Mouse (Mus musculus) midbrain, postnatal 0 days (tissue): ENCODE results near the gene Nat14. TPM values are rescaled to one million over a fixed set of nuclear protein-coding genes. Genes with fewer than 3 reads are reported as not detected.
A peak's percentile ranks its signal among the peaks of the same experiment; 100 is the strongest.

ENCODE experiments used
- ATAC-seq: fragments of 200-750 bp; cut with Nextera tagmentation; 2 replicates; pipeline ENCODE4 v1.8.0; 2017; ENCODE audit warnings: moderate number of reproducible peaks, mild to moderate bottlenecking, moderate TSS enrichment, moderate library complexity; ENCODE audit not compliant: low FRiP score
- DNase-seq: peaks from one replicate; pipeline ENCODE4 v3.0.0-alpha.2; 2015; ENCODE audit warnings: low spot score
- H3K27ac ChIP-seq: fragments of 300-500 bp; sonication (generic); 2 replicates; pipeline ENCODE4 v1.5.1; 2014; ENCODE audit warnings: low read depth, mild to moderate bottlenecking, low read length, mixed read lengths
- H3K27me3 ChIP-seq: fragments of 300-500 bp; sonication (generic); 2 replicates; pipeline ENCODE4 v1.6.1; 2014; ENCODE audit warnings: low read length, control low read depth, mixed read lengths; ENCODE audit not compliant: insufficient read depth
- H3K36me3 ChIP-seq: fragments of 300-500 bp; sonication (generic); 2 replicates; pipeline ENCODE4 v1.6.1; 2014; ENCODE audit warnings: low read length, control low read depth, mixed read lengths; ENCODE audit not compliant: insufficient read depth
- H3K4me1 ChIP-seq: fragments of 300-500 bp; sonication (generic); 2 replicates; pipeline ENCODE4 v1.6.1; 2014; ENCODE audit warnings: mild to moderate bottlenecking, control low read depth, antibody characterized with exemption, low read length, mixed read lengths; ENCODE audit not compliant: insufficient read depth
- H3K4me2 ChIP-seq: fragments of 300-500 bp; sonication (generic); 2 replicates; pipeline ENCODE4 v1.6.1; 2014; ENCODE audit warnings: low read depth, mild to moderate bottlenecking, low read length, mixed read lengths; ENCODE audit not compliant: poor library complexity, severe bottlenecking
- H3K4me3 ChIP-seq: fragments of 300-500 bp; sonication (generic); 2 replicates; pipeline ENCODE4 v1.5.1; 2014; ENCODE audit warnings: low read depth, mild to moderate bottlenecking, low read length, moderate library complexity
- H3K9ac ChIP-seq: fragments of 300-500 bp; sonication (generic); replicated peaks from 2 replicates; pipeline ENCODE4 v1.6.1; 2014; ENCODE audit warnings: mild to moderate bottlenecking, low read length, moderate library complexity, mixed read lengths; ENCODE audit not compliant: poor library complexity, severe bottlenecking
- H3K9me3 ChIP-seq: fragments of 300-500 bp; sonication (generic); 2 replicates; pipeline ENCODE4 v1.6.1; 2016; ENCODE audit warnings: low read length, control low read depth
- CTCF ChIP-seq: IDR thresholded peaks from 2 replicates; pipeline ENCODE4 v1.5.1; 2016; ENCODE audit warnings: antibody characterized with exemption, mild to moderate bottlenecking
- WGBS: fragments of 180-500 bp; shearing (Covaris S2); extraction: QIAGEN DNeasy Blood & Tissue Kit; methylation state at CpG from one replicate; pipeline ENCODE4 v1.1.7; 2014; 5-methylcytosine and 5-hydroxymethylcytosine counted together
- polyA plus RNA-seq: library from polyadenylated mRNA; unstranded; fragments of >200 nt; fragmentation: Nextera tagmentation; extraction: Ambion mirVana; gene quantifications from 2 replicates; pipeline ENCODE4 v1.2.1, GENCODE M21; 2015
- total RNA-seq: library from RNA; depleted of rRNA; stranded (reverse); fragments of >200 nt; gene quantifications from 2 replicates; pipeline ENCODE4 v1.2.3, GENCODE M21; 2014

The Nat14 gene
- total and polyA plus RNA-seq, 2 experiments from 2014 or later = 35.9 to 49.7 TPM

GRCm38 (mm10) chr7:4934160-4934914 lies 12.5 kb downstream of the Nat14 start:
- no peaks in the 10 kb centered on the region for H3K9me3 ChIP-seq
- no peak for ATAC-seq
- H3K9ac ChIP-seq = no peak overlapping the region
- no peak for DNase-seq
- H3K4me3 ChIP-seq = no peak overlapping the region
- TF ChIP-seq CTCF = no peak
- no peak overlapping the region for H3K4me2 ChIP-seq
- H3K4me1 ChIP-seq = no peaks in the 10 kb centered on the region
- WGBS = 81% methylated on average over 4 of the region's 4 CpGs
- H3K27ac ChIP-seq = no peak overlapping the region
- H3K36me3 ChIP-seq = no peaks in the 10 kb centered on the region
- no peaks in the 10 kb centered on the region for H3K27me3 ChIP-seq

GRCm38 (mm10) chr7:4936832-4937231 lies 15.0 kb downstream of the Nat14 start:
- DNase-seq (no peak), ATAC-seq (no peak)
- no peak overlapping the region for H3K4me2 ChIP-seq
- no peaks in the 10 kb centered on the region for H3K27me3 ChIP-seq
- no peaks in the 10 kb centered on the region for H3K4me1 ChIP-seq
- H3K27ac ChIP-seq = no peak overlapping the region
- H3K36me3 ChIP-seq = no peaks in the 10 kb centered on the region
- WGBS = 80% methylated on average over 10 of the region's 10 CpGs
- H3K4me3 ChIP-seq = no peak overlapping the region
- no peak overlapping the region for H3K9ac ChIP-seq
- H3K9me3 ChIP-seq = no peaks in the 10 kb centered on the region
- TF ChIP-seq CTCF = no peak

GRCm38 (mm10) chr7:4937392-4937791 lies 15.6 kb downstream of the Nat14 start:
- H3K9ac ChIP-seq = no peak overlapping the region
- no peak overlapping the region for H3K4me3 ChIP-seq
- H3K9me3 ChIP-seq = no peaks in the 10 kb centered on the region
- DNase-seq (no peak), ATAC-seq (no peak)
- H3K27ac ChIP-seq = no peak overlapping the region
- WGBS = 89% methylated on average over 9 of the region's 11 CpGs
- no peak for TF ChIP-seq CTCF
- no peak overlapping the region for H3K4me2 ChIP-seq
- no peaks in the 10 kb centered on the region for H3K27me3 ChIP-seq
- H3K36me3 ChIP-seq = no peaks in the 10 kb centered on the region
- no peaks in the 10 kb centered on the region for H3K4me1 ChIP-seq

GRCm38 (mm10) chr7:4938456-4938855 lies 16.6 kb downstream of the Nat14 start:
- no peak overlapping the region for H3K9ac ChIP-seq
- peak; percentile 84 for TF ChIP-seq CTCF
- no peak overlapping the region for H3K27ac ChIP-seq
- DNase-seq (peak; percentile 53), ATAC-seq (no peak)
- no peak overlapping the region for H3K4me2 ChIP-seq
- no peak overlapping the region for H3K4me3 ChIP-seq
- no peaks in the 10 kb centered on the region for H3K4me1 ChIP-seq
- WGBS = 28% methylated on average over 2 of the region's 2 CpGs
- H3K9me3 ChIP-seq = no peaks in the 10 kb centered on the region
- H3K27me3 ChIP-seq = no peaks in the 10 kb centered on the region
- H3K36me3 ChIP-seq = no peaks in the 10 kb centered on the region

GRCm38 (mm10) chr7:4940068-4940479 lies 18.2 kb downstream of the Nat14 start:
- 19% methylated on average over 9 of the region's 9 CpGs for WGBS
- H3K4me3 ChIP-seq = no peak overlapping the region
- H3K36me3 ChIP-seq = no peaks in the 10 kb centered on the region
- H3K27me3 ChIP-seq = no peaks in the 10 kb centered on the region
- TF ChIP-seq CTCF = peak; percentile 86
- no peak overlapping the region for H3K9ac ChIP-seq
- DNase-seq (peak; percentile 72), ATAC-seq (0 out of 2 replicates have a peak, but pooled peaks have one; percentile 33)
- H3K9me3 ChIP-seq = no peaks in the 10 kb centered on the region
- no peak overlapping the region for H3K4me2 ChIP-seq
- H3K4me1 ChIP-seq = no peaks in the 10 kb centered on the region
- H3K27ac ChIP-seq = no peak overlapping the region

GRCm38 (mm10) chr7:4942673-4943072 lies 20.8 kb downstream of the Nat14 start:
- H3K9me3 ChIP-seq = no peaks in the 10 kb centered on the region
- H3K27me3 ChIP-seq = no peaks in the 10 kb centered on the region
- no peak for TF ChIP-seq CTCF
- DNase-seq (no peak), ATAC-seq (no peak)
- no peaks in the 10 kb centered on the region for H3K36me3 ChIP-seq
- no peaks in the 10 kb centered on the region for H3K4me1 ChIP-seq
- no peak overlapping the region for H3K27ac ChIP-seq
- 49% methylated on average over 5 of the region's 5 CpGs for WGBS
- H3K9ac ChIP-seq = no peak overlapping the region
- H3K4me3 ChIP-seq = no peak overlapping the region
- H3K4me2 ChIP-seq = no peak overlapping the region
